Mouse (Mus musculus) cerebellum, adult 11 months (tissue): ENCODE measurements at regions not wholly inside any gene's neighbourhood (a gene's known extent, or its start where the extent isn't known, plus 50 kb on each side); places are given as distances from the start of the nearest gene placed in this dataset.
"Not testable (repeated sequence)": the region's sequence is repeated elsewhere in the genome, so short reads cannot be mapped to it uniquely, and the experiment has no call there.

Source experiments
- DNase-seq: peaks from one replicate; pipeline ENCODE4 v3.0.0; 2022

DNA sequence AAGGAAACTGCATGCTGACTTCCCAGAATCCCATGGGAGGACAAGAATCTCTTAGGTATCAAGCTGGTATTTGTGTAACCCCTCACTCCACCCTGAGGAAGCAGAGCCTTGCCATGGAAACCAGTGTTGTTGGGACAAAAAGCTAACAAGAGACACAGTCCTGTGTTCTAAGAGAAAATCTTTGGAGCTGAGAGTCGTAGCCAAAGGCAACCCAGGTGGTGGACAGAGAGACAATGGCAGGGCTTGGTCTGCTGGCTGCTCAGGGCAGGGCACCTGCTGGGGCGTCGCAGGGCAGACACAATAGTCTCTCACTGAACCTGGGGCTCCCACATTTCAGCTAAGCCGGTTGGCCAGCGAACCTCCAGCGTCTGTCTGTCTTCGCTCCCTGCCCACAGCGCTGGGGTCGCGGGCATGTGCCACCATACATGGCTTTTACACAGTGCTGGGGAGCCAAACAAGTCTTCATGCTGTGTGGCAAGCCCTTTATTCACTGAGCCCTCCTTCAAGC lies 161.0 kb upstream of the Sulf2 start:
- no peak for DNase-seq

GRCm38 (mm10) chr2:166310438-166310837 lies 155.0 kb upstream of the Sulf2 start:
- DNase-seq = no peak

DNA sequence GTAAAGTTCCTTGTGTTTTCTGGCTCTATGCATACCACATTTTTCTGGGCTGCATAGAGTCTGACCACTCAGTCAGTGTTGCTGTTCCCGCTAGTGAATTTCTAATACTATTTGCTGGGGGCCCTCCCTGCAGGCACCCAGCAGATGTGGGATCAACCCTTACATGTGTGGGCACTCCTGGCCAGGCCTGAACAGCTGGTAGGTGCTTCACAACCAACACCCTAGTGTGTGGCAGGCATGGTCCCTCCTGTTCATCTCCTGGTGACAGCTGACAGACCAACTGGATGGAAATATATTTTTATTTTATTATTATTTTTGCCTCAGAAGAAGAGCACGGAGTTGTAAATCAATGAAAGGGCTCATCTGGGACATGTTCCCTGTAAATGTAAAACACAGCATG lies 154.4 kb upstream of the Sulf2 start:
- DNase-seq = no peak

- no peak for DNase-seq
These were observed 152.1 kb upstream of the Sulf2 start for GRCm38 (mm10) chr2:166307551-166307950.

DNA sequence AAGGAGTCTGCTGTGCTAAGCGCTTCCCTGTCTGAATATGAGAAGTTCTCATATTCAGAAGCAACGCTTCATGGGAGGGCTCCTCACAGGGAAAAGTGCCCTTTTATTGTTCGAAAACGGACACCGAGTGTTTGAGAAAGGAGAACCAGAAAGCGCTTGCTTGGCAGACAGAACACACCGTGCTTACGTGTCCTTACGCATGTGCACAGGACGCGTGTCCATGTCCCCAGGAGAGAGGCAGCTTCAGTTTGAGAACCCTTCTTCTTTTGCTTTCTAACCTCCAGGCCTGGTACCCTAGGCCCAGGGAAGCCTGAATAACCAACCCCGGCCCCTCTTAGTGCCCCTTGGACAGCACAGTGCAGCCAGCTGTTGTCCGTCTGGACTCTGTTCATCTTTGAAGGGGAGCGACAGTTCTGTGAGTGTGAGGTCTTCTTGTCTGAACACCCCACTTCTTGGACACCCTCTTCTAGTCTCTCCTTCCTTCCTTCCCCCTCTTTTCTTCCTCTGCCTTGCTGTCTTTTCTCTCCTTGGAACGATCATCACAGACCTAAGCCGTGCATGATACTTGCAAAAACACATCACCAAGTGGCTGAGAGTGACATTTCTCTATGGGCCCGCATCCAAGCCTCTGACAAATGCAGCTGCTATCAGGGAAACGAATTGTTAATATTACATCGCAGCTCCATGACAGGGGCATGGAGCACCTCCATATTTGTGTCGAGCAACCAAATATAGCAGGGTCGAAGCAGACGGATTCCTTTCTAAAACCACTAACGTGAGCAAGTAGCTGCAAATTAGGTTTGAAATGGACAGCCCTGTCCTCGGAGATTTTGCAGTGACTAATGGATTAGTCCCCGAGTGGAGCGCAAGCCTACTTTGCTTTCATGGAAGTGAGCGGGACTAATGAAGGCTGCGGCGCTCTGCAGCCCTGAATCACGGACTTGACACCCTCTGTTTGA lies 149.9 kb upstream of the Sulf2 start:
- no peak for DNase-seq

DNA sequence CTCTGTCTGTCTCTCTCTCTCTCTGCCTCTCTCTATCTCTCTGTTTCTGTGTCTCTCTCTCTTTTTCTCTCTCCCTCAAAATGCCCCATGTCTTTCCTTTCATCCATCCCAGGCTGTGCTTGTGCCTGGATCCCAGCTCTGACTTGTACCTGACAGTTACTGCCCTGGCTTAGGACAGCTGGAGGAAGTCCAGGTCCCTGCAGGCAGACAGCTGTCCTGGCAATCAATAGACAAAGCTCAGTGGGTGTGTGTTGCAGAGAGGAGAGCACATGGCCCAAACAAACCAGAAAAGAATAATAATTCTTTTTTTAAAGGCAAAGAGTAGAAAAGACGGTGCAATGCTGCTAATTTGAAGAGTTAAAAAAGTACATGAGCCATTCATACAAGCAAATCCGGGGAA lies 148.4 kb upstream of the Sulf2 start:
- DNase-seq = no peak

GRCm38 (mm10) chr2:166301161-166301560 lies 145.7 kb upstream of the Sulf2 start:
- peak; percentile 8 for DNase-seq

GRCm38 (mm10) chr2:166294672-166295071 lies 139.2 kb upstream of the Sulf2 start:
- no peak for DNase-seq

DNA sequence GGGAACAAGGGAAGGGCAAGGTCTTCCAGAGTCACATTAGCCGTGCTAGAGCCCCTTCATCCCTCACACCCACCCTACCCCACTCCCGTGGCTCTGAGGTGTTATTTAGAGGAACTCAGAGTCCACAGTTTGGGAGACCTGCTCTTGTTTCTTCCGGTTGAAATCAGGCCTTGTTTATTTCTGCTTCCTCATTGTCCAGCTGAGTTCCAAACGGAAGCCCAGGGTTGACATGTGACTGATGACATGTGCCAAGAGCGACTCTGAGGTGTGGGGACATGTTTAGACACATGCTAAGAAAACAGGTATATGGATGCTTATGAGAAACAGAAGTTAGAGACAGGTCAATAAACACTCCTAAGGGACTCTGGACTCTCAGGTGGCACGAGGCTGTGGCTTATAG lies 137.5 kb upstream of the Sulf2 start:
- no peak for DNase-seq

- no peak for DNase-seq
These were observed 135.8 kb upstream of the Sulf2 start for GRCm38 (mm10) chr2:166291266-166291665.

- DNase-seq = no peak
These were observed 135.4 kb upstream of the Sulf2 start for GRCm38 (mm10) chr2:166290826-166291225.

- DNase-seq = no peak
These were observed 133.7 kb upstream of the Sulf2 start for GRCm38 (mm10) chr2:166289198-166289597.

GRCm38 (mm10) chr2:166281137-166281536 lies 125.7 kb upstream of the Sulf2 start:
- DNase-seq = not testable (repeated sequence)

DNA sequence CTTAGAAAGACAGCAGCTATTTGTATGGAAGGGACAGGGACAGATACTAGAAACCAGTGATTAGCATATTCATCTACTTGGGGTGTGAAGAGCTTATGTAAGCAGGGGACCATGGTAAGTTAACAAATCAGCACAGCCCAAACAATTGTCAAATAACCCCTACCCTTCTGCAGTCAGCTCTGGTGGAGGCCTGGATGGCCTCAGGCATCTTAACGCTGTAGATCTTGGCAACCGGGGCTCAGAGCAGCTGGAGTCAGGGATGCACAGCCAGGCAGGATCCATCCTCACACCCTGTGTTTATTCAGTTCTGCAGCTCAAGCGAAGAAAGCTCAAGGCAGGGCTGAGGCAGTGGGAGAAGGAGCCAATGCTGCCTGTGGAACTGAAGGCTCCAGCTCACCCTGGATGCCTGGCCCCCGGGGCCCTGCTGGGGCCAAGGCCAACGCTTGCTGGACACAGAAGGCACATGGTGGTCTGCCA lies 125.2 kb upstream of the Sulf2 start:
- peak; percentile 16 for DNase-seq

DNA sequence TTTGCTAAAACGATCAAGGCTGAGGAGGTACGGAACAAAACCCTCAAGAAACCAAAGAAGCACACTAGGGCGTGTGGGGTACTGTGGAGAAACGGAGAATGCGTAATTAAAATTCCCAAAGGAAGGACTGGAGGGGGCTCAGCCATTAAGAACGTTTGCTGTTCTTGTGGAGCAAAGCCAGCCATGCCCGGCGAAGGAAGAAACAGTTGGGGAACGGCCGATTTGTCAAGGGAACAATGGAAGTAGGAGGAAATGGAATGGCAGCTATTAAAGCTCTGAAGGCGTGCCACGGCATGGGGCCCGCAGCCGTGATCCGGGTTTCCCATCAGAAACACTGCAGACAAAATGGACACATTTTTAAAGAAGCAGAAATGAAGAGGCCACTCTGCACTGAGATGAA lies 124.2 kb upstream of the Sulf2 start:
- DNase-seq = no peak

DNA sequence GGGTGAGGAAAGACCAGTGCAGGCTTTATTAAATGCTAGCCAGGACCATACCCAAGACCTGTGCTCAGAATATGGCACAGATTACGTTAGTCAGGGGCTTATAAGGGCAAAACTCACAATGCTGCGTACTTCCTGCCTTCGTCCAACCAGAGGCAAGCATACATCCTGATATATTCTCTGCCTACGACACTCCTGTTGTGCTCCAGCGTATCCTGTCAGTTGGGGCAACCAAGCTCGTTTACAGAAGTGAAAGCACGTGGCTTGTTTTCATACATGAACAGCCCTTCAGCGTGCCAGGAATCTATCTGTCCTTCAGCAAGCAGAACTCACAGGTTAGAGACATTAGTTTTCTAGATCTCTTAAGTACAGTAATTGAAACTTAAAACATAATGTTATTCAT lies 119.9 kb upstream of the Sulf2 start:
- no peak for DNase-seq

- DNase-seq = no peak
These were observed 118.5 kb upstream of the Sulf2 start for GRCm38 (mm10) chr2:166274016-166274346.

DNA sequence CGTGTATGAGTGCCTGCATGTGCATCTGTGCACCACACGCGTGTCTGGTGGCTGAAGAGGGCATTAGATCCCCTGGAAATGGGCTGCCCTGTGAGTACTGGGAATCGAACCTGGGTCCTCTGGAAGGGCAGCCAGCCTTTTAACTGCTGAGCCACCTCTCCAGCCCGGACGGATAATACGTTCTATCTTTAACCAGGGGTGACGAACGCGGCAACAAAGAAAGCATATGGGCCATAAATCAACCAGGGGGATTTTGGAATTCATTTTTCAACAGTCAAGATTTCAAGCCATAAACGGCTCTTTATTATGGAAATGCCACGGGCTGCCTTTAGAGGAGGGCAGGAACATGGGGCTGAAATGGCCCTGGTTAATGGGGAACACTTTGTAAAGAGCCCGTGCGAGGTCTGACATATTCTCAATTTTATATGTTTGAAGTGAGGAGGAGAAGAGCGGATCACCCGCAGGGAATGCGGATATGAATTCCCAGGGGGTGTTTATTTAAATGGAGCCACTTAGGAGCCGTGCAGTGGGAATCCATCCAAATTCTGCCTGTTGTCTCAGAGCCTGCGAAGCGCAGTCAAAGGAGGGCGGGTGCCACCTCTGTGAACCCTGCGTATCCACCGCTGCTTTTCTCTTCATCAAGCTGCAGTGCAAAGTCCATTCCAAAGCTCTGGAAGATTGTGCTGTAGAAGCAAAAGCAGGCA lies 118.0 kb upstream of the Sulf2 start:
- DNase-seq = no peak

- no peak for DNase-seq
These were observed 117.4 kb upstream of the Sulf2 start for GRCm38 (mm10) chr2:166272841-166273240.

DNA sequence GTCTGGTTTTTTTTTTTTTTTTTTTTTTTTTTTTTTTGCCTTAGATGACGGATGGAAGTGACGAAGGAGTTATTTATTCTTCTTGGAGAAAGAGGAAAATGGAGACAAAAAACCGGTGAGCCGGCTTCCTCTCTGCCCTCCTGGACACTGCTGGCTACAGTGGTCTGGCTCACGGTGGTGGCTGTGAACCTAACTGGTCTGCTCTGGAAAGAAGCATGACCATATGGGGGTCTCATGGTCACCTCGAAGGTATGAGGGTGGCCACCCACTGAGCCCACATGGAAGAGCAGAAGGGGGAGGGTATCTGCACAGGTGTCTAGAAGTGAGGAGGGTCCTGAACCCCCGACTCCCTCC lies 116.7 kb upstream of the Sulf2 start:
- DNase-seq = no peak

GRCm38 (mm10) chr2:166271373-166272189 lies 116.1 kb upstream of the Sulf2 start:
- no peak for DNase-seq

- DNase-seq = no peak
These were observed 114.5 kb upstream of the Sulf2 start for GRCm38 (mm10) chr2:166270007-166270406.

- DNase-seq = no peak
These were observed 111.5 kb upstream of the Sulf2 start for GRCm38 (mm10) chr2:166266915-166267314.
